In the genomic region with DNA sequence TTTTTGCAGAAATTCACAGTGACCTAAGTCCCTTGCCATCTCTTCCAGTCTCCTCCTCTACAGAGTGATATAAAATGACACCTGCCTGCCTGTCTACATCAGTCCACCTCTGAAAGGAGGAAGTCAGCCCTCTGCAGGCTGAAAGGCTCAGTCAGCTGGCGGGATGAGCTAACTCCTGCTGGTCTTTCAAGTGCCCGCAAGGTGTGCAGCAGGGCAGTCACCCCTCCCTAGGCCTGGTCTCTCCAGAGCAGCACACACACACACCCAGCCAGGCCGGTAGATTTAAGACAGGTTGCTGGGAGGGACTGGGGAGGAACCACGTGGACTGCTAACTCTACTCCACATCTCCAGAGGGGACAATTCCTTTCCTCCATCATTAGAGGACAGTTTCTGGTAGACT, we compare ENCODE assay signal across 17 mouse cellular contexts. TPM values are rescaled to one million over a fixed set of nuclear protein-coding genes. Genes with fewer than 3 reads are reported as not detected.
A peak's percentile ranks its signal among the peaks of the same experiment; 100 is the strongest.
DNase-seq lines count a peak whose midpoint lies in the region; ATAC-seq and TF ChIP-seq lines count a peak whose summit lies in the region.
"Had no signal": no experiment of that assay in that cellular context is flagged by ENCODE, and none has a peak within 500 bp of the region (broad histone marks: within the 10 kb centered on the region; RNA-seq: fewer than 3 reads in every experiment).

No protein-coding gene starts in this region.

- H3K27ac ChIP-seq in cerebellum, adult 2 months (ENCODE audit: insufficient read depth, low read length), result peak overlapping the region; percentile 85
- no peak overlapping the region for H3K27ac ChIP-seq in hindbrain, embryonic 13.5 days
- H3K27ac ChIP-seq in hindbrain, embryonic 12.5 days, result no peak overlapping the region
- no peak overlapping the region for H3K27ac ChIP-seq in midbrain, embryonic 16.5 days (ENCODE audit: low read length)
- H3K27ac ChIP-seq in midbrain, embryonic 15.5 days, result no peak overlapping the region
- no peak overlapping the region for H3K27ac ChIP-seq in stomach, embryonic 16.5 days (ENCODE audit: low read length)

- no peaks in the 10 kb centered on the region for H3K36me3 ChIP-seq in hindbrain, embryonic 13.5 days
- peaks cover 9% of the 10 kb centered on the region; the same call in 1 of the 2 replicates for H3K36me3 ChIP-seq in hindbrain, embryonic 12.5 days
- H3K36me3 ChIP-seq in midbrain, embryonic 16.5 days (ENCODE audit: control insufficient read depth, insufficient read depth, low read length), result no peaks in the 10 kb centered on the region
- no peaks in the 10 kb centered on the region for H3K36me3 ChIP-seq in midbrain, embryonic 15.5 days (replicated peaks)
- H3K36me3 ChIP-seq in stomach, embryonic 16.5 days (ENCODE audit: control insufficient read depth, insufficient read depth, low read length), result no peaks in the 10 kb centered on the region
- H3K36me3 ChIP-seq: heart, embryonic 12.5 days had no signal

- peak; percentile 65 to 68 for DNase-seq in cerebellum, adult 2 months
- DNase-seq in cerebellum, adult 9-11 months, result no peak
- DNase-seq: adrenal gland, adult 8-10 months; heart, postnatal 36 days; kidney, adult 2 months; kidney, postnatal 25 days; layer of hippocampus, adult 9-11 months; lung, postnatal 36 days; retina, postnatal 1 day; thymus, adult 2 months had no signal

- TF ChIP-seq CTCF in cerebellum, adult 2 months (IDR thresholded peaks at IDR 0.05; ENCODE audit: borderline replicate concordance, insufficient read depth, low read depth, low read length), result no peak

- WGBS in cerebellum, adult 2 months, result 11% methylated on average over 4 of the region's 4 CpGs
- WGBS in hindbrain, embryonic 13.5 days, result 71% methylated on average over 4 of the region's 4 CpGs
- 71% methylated on average over 4 of the region's 4 CpGs for WGBS in hindbrain, embryonic 12.5 days
- 66% methylated on average over 4 of the region's 4 CpGs for WGBS in midbrain, embryonic 16.5 days
- WGBS in midbrain, embryonic 15.5 days, result 54% methylated on average over 4 of the region's 4 CpGs
- 47% methylated on average over 4 of the region's 4 CpGs for WGBS in stomach, embryonic 16.5 days

- TF ChIP-seq POLR2A in cerebellum, adult 2 months (IDR thresholded peaks at IDR 0.05; ENCODE audit: borderline replicate concordance, insufficient read depth, low read length), result no peak

- no peak for ATAC-seq in hindbrain, embryonic 13.5 days (ENCODE audit: low FRiP score)
- no peak for ATAC-seq in hindbrain, embryonic 12.5 days (ENCODE audit: low FRiP score)
- no peak for ATAC-seq in midbrain, embryonic 16.5 days
- ATAC-seq in midbrain, embryonic 15.5 days (replicated peaks), result no peak
- peak; percentile 44; the same call in 1 of the 2 replicates for ATAC-seq in stomach, embryonic 16.5 days (ENCODE audit: insufficient read depth, low FRiP score)
- no peak for ATAC-seq in inflammation-experienced regulatory T-cells, adult 6 months

- no peak overlapping the region for H3K4me3 ChIP-seq in cerebellum, adult 2 months (replicated peaks; ENCODE audit: insufficient read depth, low read depth, low read length)
- no peak overlapping the region for H3K4me3 ChIP-seq in hindbrain, embryonic 13.5 days
- H3K4me3 ChIP-seq in hindbrain, embryonic 12.5 days, result no peak overlapping the region
- no peak overlapping the region for H3K4me3 ChIP-seq in midbrain, embryonic 16.5 days (ENCODE audit: low read depth, low read length)
- no peak overlapping the region for H3K4me3 ChIP-seq in midbrain, embryonic 15.5 days
- no peak overlapping the region for H3K4me3 ChIP-seq in stomach, embryonic 16.5 days (replicated peaks; ENCODE audit: low read length)
- H3K4me3 ChIP-seq: heart, embryonic 12.5 days had no signal

- no peaks in the 10 kb centered on the region for H3K9me3 ChIP-seq in hindbrain, embryonic 13.5 days
- H3K9me3 ChIP-seq in hindbrain, embryonic 12.5 days (replicated peaks), result no peaks in the 10 kb centered on the region
- no peaks in the 10 kb centered on the region for H3K9me3 ChIP-seq in midbrain, embryonic 16.5 days (replicated peaks; ENCODE audit: control insufficient read depth, low read length, poor library complexity, severe bottlenecking)
- no peaks in the 10 kb centered on the region for H3K9me3 ChIP-seq in midbrain, embryonic 15.5 days
- H3K9me3 ChIP-seq in stomach, embryonic 16.5 days (replicated peaks; ENCODE audit: control insufficient read depth, low read length), result no peaks in the 10 kb centered on the region
- H3K9me3 ChIP-seq: heart, embryonic 12.5 days had no signal

- peaks cover 76% of the 10 kb centered on the region for H3K4me1 ChIP-seq in cerebellum, adult 2 months (ENCODE audit: control insufficient read depth, insufficient read depth, low read length)
- H3K4me1 ChIP-seq in hindbrain, embryonic 13.5 days (replicated peaks), result peaks cover 55% of the 10 kb centered on the region
- peaks cover 34% of the 10 kb centered on the region for H3K4me1 ChIP-seq in hindbrain, embryonic 12.5 days
- peaks cover 9% of the 10 kb centered on the region; the same call in 1 of the 2 replicates for H3K4me1 ChIP-seq in midbrain, embryonic 16.5 days (ENCODE audit: control insufficient read depth, insufficient read depth, low read length)
- H3K4me1 ChIP-seq in midbrain, embryonic 15.5 days, result peaks cover 34% of the 10 kb centered on the region
- H3K4me1 ChIP-seq in stomach, embryonic 16.5 days (ENCODE audit: control insufficient read depth, insufficient read depth, low read length), result peaks cover 35% of the 10 kb centered on the region

- H3K27me3 ChIP-seq in cerebellum, adult 2 months (ENCODE audit: control insufficient read depth, insufficient read depth, low read length), result no peaks in the 10 kb centered on the region
- peaks cover 97% of the 10 kb centered on the region for H3K27me3 ChIP-seq in hindbrain, embryonic 13.5 days
- peaks cover 98% of the 10 kb centered on the region for H3K27me3 ChIP-seq in hindbrain, embryonic 12.5 days
- H3K27me3 ChIP-seq in midbrain, embryonic 16.5 days (ENCODE audit: control insufficient read depth, insufficient read depth, low read depth, low read length), result peaks cover 16% of the 10 kb centered on the region
- H3K27me3 ChIP-seq in midbrain, embryonic 15.5 days (replicated peaks), result peaks cover 22% of the 10 kb centered on the region
- H3K27me3 ChIP-seq in stomach, embryonic 16.5 days (ENCODE audit: control insufficient read depth, insufficient read depth, low read length), result no peaks in the 10 kb centered on the region

- no peak overlapping the region for H3K4me2 ChIP-seq in hindbrain, embryonic 13.5 days
- no peak overlapping the region for H3K4me2 ChIP-seq in hindbrain, embryonic 12.5 days (replicated peaks)
- peak overlapping the region; percentile 34; the same call in 1 of the 2 replicates for H3K4me2 ChIP-seq in midbrain, embryonic 16.5 days (ENCODE audit: low read length)
- no peak overlapping the region for H3K4me2 ChIP-seq in midbrain, embryonic 15.5 days
- no peak overlapping the region for H3K4me2 ChIP-seq in stomach, embryonic 16.5 days (ENCODE audit: low read depth, low read length)
- H3K4me2 ChIP-seq: heart, embryonic 12.5 days had no signal

- H3K9ac ChIP-seq in hindbrain, embryonic 13.5 days, result 0 out of 2 replicates have a peak overlapping the region, but pooled peaks have one; percentile 39
- no peak overlapping the region for H3K9ac ChIP-seq in hindbrain, embryonic 12.5 days
- no peak overlapping the region for H3K9ac ChIP-seq in midbrain, embryonic 16.5 days (ENCODE audit: low read depth, low read length)
- no peak overlapping the region for H3K9ac ChIP-seq in midbrain, embryonic 15.5 days
- H3K9ac ChIP-seq in stomach, embryonic 16.5 days (ENCODE audit: low read length), result no peak overlapping the region
- H3K9ac ChIP-seq: heart, embryonic 12.5 days had no signal

RNA-seq across cellular contexts. Expression of gene Nfix, which starts 36.0 kb away (rescaled TPM):
- 98.5 and 105 TPM in 2 replicates for polyA plus RNA-seq in cerebellum, adult 2 months (2012; rRNA removed)
- polyA plus RNA-seq in hindbrain, embryonic 13.5 days (2015; fragmentation: Nextera tagmentation; extraction: Ambion mirVana), result 35.3 and 44.1 TPM in 2 replicates
- polyA plus RNA-seq in hindbrain, embryonic 12.5 days (2016; fragmentation: Nextera tagmentation; extraction: Ambion mirVana), result 11.6 and 14.2 TPM in 2 replicates
- 44.1 and 55.4 TPM in 2 replicates for polyA plus RNA-seq in midbrain, embryonic 16.5 days (2015; fragmentation: Nextera tagmentation; extraction: Ambion mirVana)
- polyA plus RNA-seq in midbrain, embryonic 15.5 days (2015; fragmentation: Nextera tagmentation; extraction: Ambion mirVana), result 48.6 and 54.0 TPM in 2 replicates
- polyA plus RNA-seq in stomach, embryonic 16.5 days (2015; fragmentation: Nextera tagmentation; extraction: Ambion mirVana), result 36.5 and 37.8 TPM in 2 replicates
- 1 to 10 TPM in 2 of 3 experiments, under 1 TPM in 1; 0.92 to 6.3 (median 3.1) TPM for polyA plus RNA-seq in inflammation-experienced regulatory T-cells, adult 6 months (2017; shearing (Covaris generic))

RNA-seq across cellular contexts. Expression of gene G430095P16Rik, which starts 41.3 kb away (rescaled TPM):
- polyA plus RNA-seq in cerebellum, adult 2 months (2012; rRNA removed), result 0.27 and 0.33 TPM in 2 replicates
- polyA plus RNA-seq in hindbrain, embryonic 13.5 days (2015; fragmentation: Nextera tagmentation; extraction: Ambion mirVana), result 1.0 and 2.3 TPM in 2 replicates
- polyA plus RNA-seq in hindbrain, embryonic 12.5 days (2016; fragmentation: Nextera tagmentation; extraction: Ambion mirVana), result 3.0 and 3.6 TPM in 2 replicates
- polyA plus RNA-seq in midbrain, embryonic 16.5 days (2015; fragmentation: Nextera tagmentation; extraction: Ambion mirVana), result 0.80 and 1.1 TPM in 2 replicates
- polyA plus RNA-seq in midbrain, embryonic 15.5 days (2015; fragmentation: Nextera tagmentation; extraction: Ambion mirVana), result 0.97 and 1.8 TPM in 2 replicates
- 3.2 and 4.1 TPM in 2 replicates for polyA plus RNA-seq in stomach, embryonic 16.5 days (2015; fragmentation: Nextera tagmentation; extraction: Ambion mirVana)
- 10 to 100 TPM; 11.7 to 25.0 (median 21.7) TPM for polyA plus RNA-seq in inflammation-experienced regulatory T-cells, adult 6 months (2017; shearing (Covaris generic))

RNA-seq across cellular contexts. Expression of gene Dand5, which starts 58.5 kb away (rescaled TPM):
- polyA plus RNA-seq in cerebellum, adult 2 months (2012; rRNA removed), result 16.1 and 16.2 TPM in 2 replicates
- polyA plus RNA-seq in hindbrain, embryonic 13.5 days (2015; fragmentation: Nextera tagmentation; extraction: Ambion mirVana), result 10.8 and 11.5 TPM in 2 replicates
- 6.6 and 7.1 TPM in 2 replicates for polyA plus RNA-seq in hindbrain, embryonic 12.5 days (2016; fragmentation: Nextera tagmentation; extraction: Ambion mirVana)
- polyA plus RNA-seq in midbrain, embryonic 16.5 days (2015; fragmentation: Nextera tagmentation; extraction: Ambion mirVana), result 11.7 and 12.4 TPM in 2 replicates
- 12.3 and 13.4 TPM in 2 replicates for polyA plus RNA-seq in midbrain, embryonic 15.5 days (2015; fragmentation: Nextera tagmentation; extraction: Ambion mirVana)
- 6.0 and 7.2 TPM in 2 replicates for polyA plus RNA-seq in stomach, embryonic 16.5 days (2015; fragmentation: Nextera tagmentation; extraction: Ambion mirVana)
- 1 to 10 TPM; 4.7 to 5.6 (median 5.4) TPM for polyA plus RNA-seq in inflammation-experienced regulatory T-cells, adult 6 months (2017; shearing (Covaris generic))
